Mouse (Mus musculus) liver, postnatal 0 days (tissue): Measurements from ENCODE around the gene Als2.

ENCODE experiments used
- CTCF ChIP-seq: sonication (generic); IDR thresholded peaks from 2 replicates; pipeline ENCODE4 v1.5.1; 2016; ENCODE audit warnings: antibody characterized with exemption, low read depth
- EP300 ChIP-seq: IDR thresholded peaks from 2 replicates; pipeline ENCODE4 v1.6.1; 2016; ENCODE audit warnings: antibody characterized with exemption, low read depth, mild to moderate bottlenecking

DNA sequence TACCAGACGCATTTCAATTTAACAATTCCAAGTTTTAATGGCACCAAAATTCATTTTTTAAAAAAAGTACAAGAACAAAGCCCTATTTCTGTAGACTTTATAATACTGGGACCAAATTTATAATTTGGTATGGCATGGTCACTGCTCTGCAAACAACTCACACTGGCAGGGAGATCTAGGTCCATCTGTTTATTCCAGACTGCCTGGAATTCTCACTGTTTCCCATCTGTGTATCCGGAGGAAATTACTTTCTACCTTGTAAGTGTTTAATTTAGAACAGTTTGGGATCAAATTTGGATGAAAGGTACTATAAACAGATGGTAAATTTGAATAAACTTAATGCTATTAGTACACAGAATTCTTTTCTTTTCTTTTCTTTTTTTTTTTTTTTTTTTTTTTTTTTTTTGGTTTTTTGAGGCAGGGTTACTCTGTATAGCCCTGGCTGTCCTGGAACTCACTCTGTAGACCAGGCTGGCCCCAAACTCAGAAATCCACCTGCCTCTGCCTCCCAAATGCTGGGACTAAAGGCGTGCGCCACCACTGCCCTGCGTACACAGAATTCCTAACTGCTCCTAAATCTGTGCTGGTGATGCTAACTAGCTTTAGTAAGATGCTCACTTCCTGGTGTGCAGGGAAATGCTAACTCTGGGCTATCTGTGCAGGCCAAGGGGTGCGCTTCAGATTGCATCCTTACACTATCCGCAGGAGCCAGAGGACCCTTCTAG is 14.8 kb downstream of the Als2 start:
- TF ChIP-seq EP300 (no peak), CTCF (no peak)
